21 mouse cellular contexts compared by ENCODE assay signal in genomic region chr10:14087316-14087715, GRCm38 (mm10).
DNase-seq lines count a peak whose midpoint lies in the region; ATAC-seq and TF ChIP-seq lines count a peak whose summit lies in the region.
"Had no signal": no experiment of that assay in that cellular context is flagged by ENCODE, and none has a peak within 500 bp of the region (broad histone marks: within the 10 kb centered on the region; RNA-seq: fewer than 3 reads in every experiment).

No protein-coding gene starts in this region.

- H3K9me3 ChIP-seq in forebrain, embryonic 14.5 days (replicated peaks; ENCODE audit: control insufficient read depth, low read length), result no peaks in the 10 kb centered on the region
- H3K9me3 ChIP-seq: G1E; lung, embryonic 15.5 days; neural tube, embryonic 15.5 days had no signal

- H3K4me1 ChIP-seq in thymus, adult 2 months (replicated peaks; ENCODE audit: control insufficient read depth, insufficient read depth, low read length), result peaks cover 12% of the 10 kb centered on the region
- H3K4me1 ChIP-seq in forebrain, embryonic 14.5 days (ENCODE audit: control insufficient read depth, insufficient read depth, low read length), result peaks cover 2% of the 10 kb centered on the region
- H3K4me1 ChIP-seq: neural tube, embryonic 15.5 days had no signal

- WGBS in thymus, adult 2 months, result 82% methylated on average over 7 of the region's 7 CpGs
- WGBS in forebrain, embryonic 14.5 days, result 86% methylated on average over 7 of the region's 7 CpGs

- H3K27me3 ChIP-seq in thymus, adult 2 months (ENCODE audit: control insufficient read depth, insufficient read depth, low read length), result no peaks in the 10 kb centered on the region
- no peaks in the 10 kb centered on the region for H3K27me3 ChIP-seq in splenic B cell, adult 2 months (ENCODE audit: control insufficient read depth, insufficient read depth, low read length, poor library complexity, severe bottlenecking)
- no peaks in the 10 kb centered on the region for H3K27me3 ChIP-seq in forebrain, embryonic 14.5 days (replicated peaks; ENCODE audit: control insufficient read depth, insufficient read depth, low read length)
- H3K27me3 ChIP-seq: lung, embryonic 15.5 days; midbrain, embryonic 13.5 days; neural tube, embryonic 15.5 days had no signal

- peak overlapping the region; percentile 65 for H3K27ac ChIP-seq in gastrocnemius, adult 2 months
- H3K27ac ChIP-seq in thymus, adult 2 months (ENCODE audit: control insufficient read depth, insufficient read depth, low read length), result peak overlapping the region; percentile 51
- H3K27ac ChIP-seq in forebrain, embryonic 14.5 days (ENCODE audit: low read depth, low read length), result no peak overlapping the region
- H3K27ac ChIP-seq: hindbrain, embryonic 14.5 days; lung, embryonic 15.5 days; midbrain, embryonic 13.5 days; neural tube, embryonic 15.5 days; stomach, postnatal 0 days had no signal

- H3K4me3 ChIP-seq in gastrocnemius, adult 2 months, result no peak overlapping the region
- no peak overlapping the region for H3K4me3 ChIP-seq in thymus, adult 2 months (ENCODE audit: control insufficient read depth, insufficient read depth, low read length)
- no peak overlapping the region for H3K4me3 ChIP-seq in forebrain, embryonic 14.5 days (ENCODE audit: low read depth, low read length)
- H3K4me3 ChIP-seq: lung, embryonic 15.5 days; midbrain, embryonic 13.5 days; neural tube, embryonic 15.5 days had no signal

- TF ChIP-seq POLR2A in thymus, adult 2 months (IDR thresholded peaks at IDR 0.05; ENCODE audit: control insufficient read depth, extremely low read depth, insufficient read depth, low read length, poor library complexity), result no peak

- no peak for DNase-seq in gastrocnemius, adult 2 months
- DNase-seq in gastrocnemius, postnatal 4 days (ENCODE audit: low spot score in 2 of 2), result no peak
- DNase-seq in kidney, postnatal 10 days, result peak; percentile 29
- no peak for DNase-seq in kidney, adult 18-20 months
- DNase-seq in thymus, adult 2 months, result no peak
- DNase-seq in thymus, postnatal 36 days, result no peak
- peak; percentile 46 for DNase-seq in splenic B cell, adult 2 months (ENCODE audit: low read depth, low spot score)
- DNase-seq in forebrain, embryonic 14.5 days (ENCODE audit: low spot score), result no peak
- DNase-seq: cerebellum, adult 11 months; cerebellum, postnatal 14 days; gastrocnemius, postnatal 36 days; heart, postnatal 14 days; layer of hippocampus, postnatal 36 days; left cerebral cortex, postnatal 4 days had no signal

- TF ChIP-seq CTCF in gastrocnemius, adult 2 months (IDR thresholded peaks at IDR 0.05), result no peak
- TF ChIP-seq CTCF in thymus, adult 2 months (IDR thresholded peaks at IDR 0.05; ENCODE audit: borderline replicate concordance, control insufficient read depth, extremely low read depth, insufficient read depth, low read length, poor library complexity), result no peak

- intact Hi-C loops in gastrocnemius, adult 2 months (cut with DNase I), result loop anchor here (5.0 kb wide), 3 partner anchors 35 to 120 kb away; partner anchors contain the start of gene Hivep2

- H3K4me2 ChIP-seq in forebrain, embryonic 14.5 days (ENCODE audit: low read length), result no peak overlapping the region
- H3K4me2 ChIP-seq: hindbrain, embryonic 14.5 days; lung, embryonic 15.5 days; midbrain, embryonic 13.5 days; neural tube, embryonic 15.5 days had no signal

- no peak overlapping the region for H3K9ac ChIP-seq in forebrain, embryonic 14.5 days (ENCODE audit: low read length)
- H3K9ac ChIP-seq: hindbrain, embryonic 14.5 days; lung, embryonic 15.5 days; midbrain, embryonic 13.5 days; neural tube, embryonic 15.5 days had no signal

- no peaks in the 10 kb centered on the region for H3K36me3 ChIP-seq in thymus, adult 2 months (ENCODE audit: control insufficient read depth, insufficient read depth, low read length)
- no peaks in the 10 kb centered on the region for H3K36me3 ChIP-seq in splenic B cell, adult 2 months (ENCODE audit: control insufficient read depth, insufficient read depth, low read length, poor library complexity, severe bottlenecking)
- H3K36me3 ChIP-seq in forebrain, embryonic 14.5 days (ENCODE audit: control insufficient read depth, insufficient read depth, low read length), result no peaks in the 10 kb centered on the region
- H3K36me3 ChIP-seq: G1E; lung, embryonic 15.5 days; midbrain, embryonic 13.5 days; neural tube, embryonic 15.5 days had no signal

- no peak for ATAC-seq in forebrain, embryonic 14.5 days
- ATAC-seq: intestine, embryonic 16.5 days; midbrain, embryonic 13.5 days had no signal

Comparison
In these comparisons a context has a peak if more than half of its experiments do, and no peak if none do; other contexts are left out.
1. DNase-seq: peak in kidney, postnatal 10 days (single experiment) and splenic B cell, adult 2 months (single experiment); none in gastrocnemius, adult 2 months (single experiment), gastrocnemius, postnatal 4 days (0 of 2), kidney, adult 18-20 months (single experiment), thymus, adult 2 months (single experiment), thymus, postnatal 36 days (0 of 2) and forebrain, embryonic 14.5 days (single experiment).